Mouse (Mus musculus) cerebellum, postnatal 25 days (tissue): ENCODE measurements around the gene Il12rb1.
"Not testable (repeated sequence)": the region's sequence is repeated elsewhere in the genome, so short reads cannot be mapped to it uniquely, and the experiment has no call there.

ENCODE experiments used
- DNase-seq, 2 experiments: peaks; one replicate each; pipeline ENCODE4 v3.0.0; 2021; ENCODE audit warnings: mixed read lengths in 2 of 2

The Il12rb1 gene

GRCm38 (mm10) chr8:70801156-70801555 lies 7.1 kb upstream of the Il12rb1 start:
- DNase-seq = no peak

- DNase-seq = no peak
Observed at GRCm38 (mm10) chr8:70801830-70802229, 6.4 kb upstream of the Il12rb1 start.

DNA sequence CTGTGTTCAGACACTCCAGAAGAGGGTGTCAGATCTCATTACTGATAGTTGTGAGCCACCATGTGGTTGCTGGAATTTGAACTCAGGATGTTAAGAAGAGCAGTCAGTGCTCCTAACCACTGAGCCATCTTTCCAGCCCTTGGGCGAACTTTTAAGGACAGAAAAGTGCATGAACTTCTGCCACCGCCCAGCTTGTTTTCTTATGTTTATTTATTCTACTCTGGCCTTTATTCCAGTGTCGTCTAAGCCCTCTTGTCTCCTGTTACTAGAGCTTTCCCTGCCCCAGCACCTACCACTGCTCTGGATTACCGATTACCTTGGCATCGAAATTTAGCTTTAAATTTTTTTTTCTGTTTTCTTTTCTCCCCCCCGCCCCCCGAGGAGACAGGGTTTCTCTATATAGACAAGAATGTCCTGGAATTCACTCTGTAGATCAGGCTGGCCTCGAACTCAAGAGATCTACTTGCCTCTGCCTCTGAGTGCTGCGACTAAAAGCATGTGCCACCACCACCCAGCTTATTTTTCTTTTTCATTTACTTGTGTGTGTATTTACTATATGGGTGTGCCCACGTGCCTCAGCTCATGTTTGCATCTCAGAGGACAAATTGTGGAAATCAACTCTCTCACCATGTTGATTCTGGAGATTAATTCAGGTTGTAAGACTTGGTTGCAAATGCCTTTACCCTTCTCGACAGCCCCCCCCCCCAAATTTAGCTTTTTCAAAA lies 5.3 kb upstream of the Il12rb1 start:
- DNase-seq = no peak

GRCm38 (mm10) chr8:70803761-70804480 lies 4.3 kb upstream of the Il12rb1 start:
- DNase-seq = peak; percentile 24 to 41

- peak; percentile 76 to 87 for DNase-seq
Observed at GRCm38 (mm10) chr8:70804481-70805206, 3.6 kb upstream of the Il12rb1 start, which contains the start of gene Mast3. Mast3 (minus strand) TSS chr8:70805054.

DNA sequence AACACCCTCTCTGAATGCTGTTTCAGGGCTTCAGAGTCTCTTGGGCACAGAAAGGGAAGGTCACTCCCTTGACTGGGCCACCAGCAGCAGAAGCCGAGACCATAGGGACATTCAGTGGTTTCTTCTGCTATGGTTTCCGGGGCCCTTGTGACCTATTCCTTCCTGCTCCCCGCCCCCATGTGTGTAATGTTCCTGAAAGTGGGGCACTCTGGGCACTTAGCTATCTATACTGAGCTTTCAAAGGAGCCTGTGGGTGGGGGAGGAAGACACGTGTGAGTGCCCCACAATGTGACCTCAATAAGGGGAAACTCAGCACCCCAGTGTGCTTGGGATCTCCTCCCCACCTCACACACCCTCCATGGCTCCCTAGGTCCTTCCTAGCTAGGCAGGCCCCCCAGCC lies 1.7 kb upstream of the Il12rb1 start:
- no peak for DNase-seq

DNA sequence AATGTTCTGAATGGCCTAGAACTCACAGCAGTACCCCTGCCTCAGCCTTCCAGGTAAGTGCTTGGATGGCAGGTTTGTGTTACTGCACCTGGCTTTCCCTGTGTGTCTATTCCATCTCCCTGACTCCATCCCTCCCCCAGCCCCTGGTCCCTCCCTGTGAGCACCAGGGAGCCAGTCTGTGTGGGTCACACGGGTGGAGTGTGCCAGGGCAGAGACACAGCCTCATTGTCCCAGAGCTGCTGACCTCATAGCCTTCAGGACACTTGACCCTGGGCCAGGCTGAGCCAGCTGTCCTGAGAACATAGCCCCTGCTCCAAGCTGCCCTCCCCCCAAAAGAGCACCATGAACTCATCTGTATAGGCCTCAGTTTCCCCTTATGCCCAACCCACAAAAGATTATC lies 945 bp upstream of the Il12rb1 start:
- no peak for DNase-seq

DNA sequence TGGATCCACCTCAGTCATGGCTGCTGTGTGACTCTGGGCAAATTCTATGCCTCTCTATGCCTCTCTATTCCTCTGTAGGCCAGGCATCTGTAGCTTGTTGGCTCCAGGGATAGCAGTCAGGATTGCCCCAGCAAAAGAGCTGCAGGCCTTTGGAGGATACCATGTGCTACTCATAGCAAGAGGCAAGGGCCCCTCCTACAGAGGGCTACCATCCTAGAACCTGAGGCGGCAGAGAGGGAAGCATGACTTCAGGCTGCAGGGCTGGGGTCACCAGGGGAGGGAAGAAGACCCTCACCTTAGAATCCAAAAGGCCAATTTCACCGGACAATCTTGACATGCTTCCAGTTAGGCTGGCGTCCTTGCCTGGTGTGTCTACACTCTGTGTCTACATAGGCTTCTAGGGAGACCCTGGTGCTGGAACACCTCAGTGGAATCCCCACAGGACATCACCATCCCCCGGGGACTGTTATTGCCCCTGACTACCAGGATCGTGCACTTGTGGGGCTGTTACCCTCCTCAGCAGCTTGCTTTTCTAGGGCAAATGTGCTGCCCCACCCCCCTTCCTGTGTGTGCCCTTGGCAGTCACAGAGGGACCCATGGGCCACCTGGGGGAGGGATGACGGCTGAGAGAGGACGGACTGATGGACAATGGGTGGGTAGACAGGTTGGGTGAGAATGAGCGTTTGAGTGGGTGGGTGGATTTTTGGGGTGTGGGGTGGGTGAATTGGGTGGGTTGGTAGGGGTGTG lies 879 bp downstream of the Il12rb1 start:
- DNase-seq = no peak

DNA sequence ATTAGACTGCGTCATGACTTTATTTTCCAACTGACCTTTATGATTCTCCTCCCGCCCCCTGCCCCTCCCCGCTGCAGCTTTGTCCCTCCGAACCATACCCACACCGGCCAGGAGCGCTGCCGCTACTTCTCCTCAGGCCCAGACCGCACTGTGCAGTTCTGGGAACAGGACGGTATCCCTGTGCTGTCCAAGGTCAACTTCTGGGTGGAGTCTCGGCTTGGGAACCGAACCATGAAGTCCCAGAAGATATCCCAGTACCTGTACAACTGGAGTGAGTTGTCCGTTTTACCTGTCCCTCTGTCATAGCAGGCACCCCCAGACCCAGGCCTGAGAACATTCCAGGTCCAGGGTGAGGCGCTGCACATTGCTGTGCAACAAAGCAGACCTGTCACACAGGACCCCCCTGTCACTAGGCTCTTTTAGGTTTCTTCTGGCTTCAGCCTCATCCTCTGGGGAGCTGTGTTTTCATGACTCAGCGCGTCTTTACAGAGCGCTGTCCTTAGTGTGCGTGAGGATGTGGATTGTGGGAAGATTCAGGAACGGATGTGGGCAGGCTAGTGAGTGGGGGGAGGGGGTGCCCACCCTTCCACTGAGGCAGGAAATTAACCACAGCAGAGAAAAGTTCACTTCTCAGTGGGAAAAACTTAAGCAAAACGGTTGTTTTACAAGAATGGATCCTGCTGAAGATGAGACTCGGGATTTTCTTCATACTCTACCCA lies 2.9 kb downstream of the Il12rb1 start:
- DNase-seq = no peak

GRCm38 (mm10) chr8:70812055-70812454 lies 3.8 kb downstream of the Il12rb1 start:
- DNase-seq = no peak

DNA sequence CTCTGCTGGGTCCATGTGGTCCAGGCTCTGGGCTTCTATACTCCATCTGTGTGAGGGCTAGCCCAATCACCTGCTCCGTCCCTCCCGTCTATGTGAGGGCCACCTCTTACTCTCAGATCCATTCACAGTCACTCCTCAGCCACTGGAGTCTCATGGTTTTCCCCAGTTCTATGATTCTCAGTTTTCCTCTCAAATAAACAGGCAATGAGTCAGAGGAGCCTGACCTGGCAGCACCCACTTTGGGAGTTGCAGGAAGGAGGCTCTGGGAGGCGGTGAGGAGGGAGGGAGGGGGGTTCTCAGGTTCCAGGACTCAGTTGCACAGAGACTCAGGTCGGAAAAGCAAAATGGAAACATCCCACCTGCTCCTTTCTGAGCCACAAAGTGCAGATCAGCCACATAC lies 4.6 kb downstream of the Il12rb1 start:
- DNase-seq = no peak

- DNase-seq = no peak
Observed at GRCm38 (mm10) chr8:70816679-70817078, 8.4 kb downstream of the Il12rb1 start.

- DNase-seq = no peak
Observed at GRCm38 (mm10) chr8:70820101-70820935, 12.1 kb downstream of the Il12rb1 start.

DNA sequence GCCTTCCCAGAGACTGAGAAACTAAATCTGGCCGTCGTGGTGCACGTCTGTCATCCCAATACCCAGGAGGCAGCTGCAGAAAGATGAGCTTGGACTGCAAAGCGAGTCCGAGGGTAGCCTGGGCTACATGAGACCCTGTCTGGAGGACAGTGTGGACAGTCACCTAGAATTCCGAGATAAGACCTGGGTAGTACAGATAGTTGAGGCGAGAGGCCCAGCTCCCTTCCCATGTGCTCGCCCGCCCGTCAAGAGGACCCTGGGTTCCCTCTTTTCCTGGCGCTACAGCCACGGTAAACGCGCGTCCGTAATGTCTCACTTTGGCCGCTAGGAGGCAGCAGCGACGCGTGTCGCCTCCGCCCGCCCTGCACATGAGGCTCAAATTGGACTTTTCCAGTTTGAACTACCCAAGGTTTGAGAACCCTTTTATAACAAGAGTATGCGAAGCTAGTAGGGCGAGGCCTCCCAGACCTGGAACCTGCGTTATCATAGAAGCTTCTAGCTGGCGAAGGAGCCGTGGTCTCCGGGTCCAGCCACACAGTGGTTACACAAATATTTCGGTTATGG lies 13.2 kb downstream of the Il12rb1 start:
- peak; percentile 74 to 81 for DNase-seq

DNA sequence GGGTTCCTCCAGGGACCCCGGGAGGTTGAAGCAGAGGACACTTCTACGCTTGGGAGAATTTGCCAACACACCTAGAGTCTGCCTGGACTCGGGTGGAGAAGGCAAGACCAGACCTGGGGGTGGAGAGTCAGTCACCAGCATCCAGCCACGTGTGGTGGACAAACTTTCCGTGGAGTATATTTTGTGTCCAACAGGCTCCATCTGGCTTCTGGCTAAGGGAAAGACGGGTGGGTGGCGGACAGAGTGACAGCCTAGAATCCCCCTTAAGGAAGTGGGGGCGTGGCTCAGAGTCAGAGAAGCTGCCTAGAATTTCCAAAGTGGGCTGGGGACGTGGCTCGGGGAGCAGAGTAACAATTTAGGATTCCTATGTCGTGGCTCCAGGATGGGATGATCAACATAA lies 13.7 kb downstream of the Il12rb1 start:
- no peak for DNase-seq

- not testable (repeated sequence) for DNase-seq
Observed at GRCm38 (mm10) chr8:70822594-70822993, 14.3 kb downstream of the Il12rb1 start.

GRCm38 (mm10) chr8:70823802-70824201 lies 15.6 kb downstream of the Il12rb1 start:
- no peak for DNase-seq

DNA sequence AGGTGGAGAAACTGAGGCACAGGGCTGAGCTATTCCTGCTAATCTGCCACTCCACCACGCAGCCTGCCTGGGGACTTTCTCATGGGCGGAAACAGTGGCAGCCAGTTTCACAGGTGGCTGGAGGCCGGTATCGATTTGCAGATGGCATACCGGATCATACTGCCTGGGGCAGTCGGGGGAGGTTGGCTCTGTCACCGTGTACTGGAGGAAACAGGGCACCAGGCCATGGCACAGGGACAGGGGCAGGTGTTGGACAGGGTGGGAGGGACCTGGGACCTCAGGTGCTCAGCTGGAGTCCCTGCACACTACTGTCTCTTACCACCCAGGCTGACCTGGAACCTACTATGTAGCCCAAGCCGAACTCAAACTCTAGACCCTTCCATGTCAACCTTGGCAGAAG lies 17.6 kb downstream of the Il12rb1 start:
- no peak for DNase-seq

DNA sequence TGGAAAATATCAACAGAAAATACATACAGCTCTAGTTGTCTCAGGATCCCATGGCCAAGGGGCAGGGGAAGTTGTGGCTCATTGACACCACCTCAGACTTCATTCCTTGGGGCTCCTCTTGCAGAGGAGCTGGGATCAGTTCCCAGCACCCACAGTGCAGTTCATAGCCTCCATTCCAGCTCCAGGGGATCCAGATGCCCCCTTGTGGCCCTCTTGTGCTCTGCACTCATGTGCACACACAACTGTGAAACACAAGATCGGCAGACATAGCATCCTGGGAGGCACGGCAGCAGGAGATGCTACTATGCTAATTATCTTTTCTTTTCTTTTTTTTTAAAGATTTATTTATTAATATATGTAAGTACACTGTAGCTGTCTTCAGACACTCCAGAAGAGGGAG lies 18.8 kb downstream of the Il12rb1 start:
- DNase-seq = no peak

DNA sequence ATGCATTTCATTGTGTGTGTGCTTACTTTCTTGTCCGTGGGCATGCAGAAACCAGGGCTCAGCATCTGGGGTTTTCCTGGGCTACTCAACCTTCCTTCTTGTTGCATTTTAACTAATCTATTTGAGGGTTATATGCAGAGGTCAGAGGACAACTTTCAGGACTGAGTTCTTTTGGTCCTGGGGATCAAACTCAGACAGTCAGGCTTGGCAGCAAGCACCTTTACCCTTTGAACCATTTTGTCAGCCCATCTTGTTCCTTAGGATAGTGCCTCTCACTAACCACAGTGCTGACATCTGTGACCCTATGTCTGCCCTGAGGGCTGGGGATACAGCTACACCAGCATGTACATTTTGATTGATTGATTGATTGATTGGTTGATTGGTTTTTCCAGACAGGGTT lies 19.5 kb downstream of the Il12rb1 start:
- no peak for DNase-seq

- no peak for DNase-seq
Observed at GRCm38 (mm10) chr8:70831517-70831916, 23.3 kb downstream of the Il12rb1 start.
